Mouse (Mus musculus) ES-E14 (cell line): ENCODE results near the gene Kctd14.

Experiments
- CHD2 ChIP-seq: IDR thresholded peaks from 2 replicates; pipeline ENCODE4 v1.6.1; 2014; ENCODE audit warnings: mild to moderate bottlenecking, low read depth, low read length, inconsistent platforms
- HCFC1 ChIP-seq: IDR thresholded peaks from 2 replicates; pipeline ENCODE4 v1.6.1; 2012; ENCODE audit warnings: low read length, inconsistent platforms, borderline replicate concordance; ENCODE audit not compliant: insufficient read depth
- MAFK ChIP-seq: IDR thresholded peaks from 2 replicates; pipeline ENCODE4 v1.6.1; 2014; ENCODE audit warnings: mild to moderate bottlenecking, low read depth, low read length, inconsistent platforms; ENCODE audit not compliant: insufficient read depth
- ZC3H11A ChIP-seq: IDR thresholded peaks from 2 replicates; pipeline ENCODE4 v1.6.1; 2012; ENCODE audit warnings: low read depth, mild to moderate bottlenecking, inconsistent platforms, low read length, borderline replicate concordance
- ZNF384 ChIP-seq: IDR thresholded peaks from 2 replicates; pipeline ENCODE4 v1.6.1; 2012; ENCODE audit warnings: low read depth, low read length, inconsistent platforms

DNA sequence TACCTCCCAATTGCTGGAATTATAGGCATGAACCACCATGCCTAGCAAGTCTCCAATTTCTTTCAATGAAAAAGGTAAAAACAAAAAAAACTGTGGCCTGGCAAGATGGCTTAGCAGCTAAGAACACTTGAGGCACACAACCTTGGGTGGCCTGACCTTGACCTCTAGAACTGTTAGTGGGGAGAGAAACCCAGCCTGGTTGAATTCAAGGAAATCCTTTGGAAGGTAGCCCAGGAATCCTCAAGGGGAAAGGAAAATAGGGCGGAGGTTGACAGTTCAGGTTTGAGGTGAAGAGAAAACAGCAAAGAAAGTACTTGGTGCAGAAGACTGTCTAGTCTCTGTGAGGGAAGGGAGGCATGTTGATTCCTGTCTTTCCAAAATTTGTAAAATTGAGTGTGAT lies 36.7 kb upstream of the Kctd14 start:
- TF ChIP-seq MAFK (no peak), ZNF384 (no peak), HCFC1 (no peak), CHD2 (no peak), ZC3H11A (no peak)
